Mouse (Mus musculus) kidney, adult 2 months (tissue): ENCODE data around the gene Clic4.

ENCODE experiments used
- CTCF ChIP-seq: fragments of 200-500 bp; conservative IDR thresholded peaks from 2 replicates; pipeline ENCODE4 v1.5.1; 2011; ENCODE audit warnings: low read depth, mild to moderate bottlenecking, control low read depth, low read length, moderate library complexity, mixed read lengths; ENCODE audit not compliant: insufficient read depth, insufficient read length
- POLR2A ChIP-seq: fragments of 200-500 bp; IDR thresholded peaks from one replicate; pipeline ENCODE4 v1.6.1; 2011; ENCODE audit warnings: low read depth, low read length, control low read depth

GRCm38 (mm10) chr4:135244335-135244734 lies 28.3 kb downstream of the Clic4 start:
- TF ChIP-seq CTCF (peak; percentile 63), POLR2A (no peak)
